Mouse (Mus musculus): ENCODE data around the gene Tbc1d8.

Tbc1d8 gene

DNA sequence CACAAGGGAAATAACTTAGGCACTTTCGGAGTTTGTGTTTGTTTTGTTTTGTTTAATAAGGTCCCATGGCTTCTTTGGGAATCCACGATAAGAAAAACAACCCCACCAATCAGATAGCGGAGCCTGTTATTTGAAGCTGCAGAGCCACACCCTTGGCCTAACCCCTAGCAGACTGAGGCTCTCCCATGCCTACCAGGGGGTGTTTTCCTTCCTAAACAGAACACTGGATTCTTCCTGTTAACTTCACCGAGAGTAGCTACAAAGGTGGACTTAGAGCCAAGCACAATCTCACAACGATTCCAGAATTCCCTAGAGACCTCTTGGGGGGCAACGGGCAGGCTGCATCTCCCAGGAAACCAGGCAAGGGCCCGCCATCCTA lies 116.1 kb downstream of the Tbc1d8 start:
- DNase-seq (ENCODE audit: low spot score in 2 of 2), result no peak

DNA sequence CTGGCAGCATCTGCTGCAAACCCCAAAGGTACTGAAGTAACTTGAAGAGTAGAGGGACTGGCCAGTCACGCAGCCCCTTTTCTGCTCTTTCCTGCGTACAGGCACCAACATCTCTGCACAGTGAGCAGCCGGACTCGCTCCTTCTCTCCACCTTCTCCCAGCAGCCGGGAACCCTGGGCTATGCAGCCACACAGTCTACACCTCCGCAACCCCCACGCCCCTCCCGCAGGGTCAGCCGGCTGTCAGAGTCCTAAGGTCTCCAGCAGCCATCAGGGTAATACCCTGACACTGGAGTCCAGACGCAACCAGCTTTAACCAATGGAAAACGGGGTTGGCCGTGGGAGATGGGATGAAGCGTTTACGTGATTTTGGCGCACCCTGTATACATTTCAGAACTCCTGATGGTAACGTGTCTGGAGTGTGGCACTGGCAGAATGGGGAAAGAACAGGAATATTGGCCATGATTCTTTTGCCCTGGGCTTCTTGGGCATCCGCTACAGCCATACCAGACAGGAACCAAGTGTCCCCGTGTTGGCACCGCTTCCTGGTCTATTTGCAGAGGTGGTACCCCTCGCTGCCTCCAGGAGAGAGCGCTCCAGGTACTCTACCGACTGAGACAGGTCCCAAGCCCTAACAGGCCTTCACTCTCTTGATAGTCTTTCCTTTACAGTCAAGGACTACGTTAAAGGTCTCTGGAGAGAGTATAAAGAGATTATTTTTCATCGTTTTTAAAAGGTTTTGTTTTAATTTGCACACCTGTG lies 116.6 kb downstream of the Tbc1d8 start:
- no peak for DNase-seq (ENCODE audit: low spot score in 2 of 2)

DNA sequence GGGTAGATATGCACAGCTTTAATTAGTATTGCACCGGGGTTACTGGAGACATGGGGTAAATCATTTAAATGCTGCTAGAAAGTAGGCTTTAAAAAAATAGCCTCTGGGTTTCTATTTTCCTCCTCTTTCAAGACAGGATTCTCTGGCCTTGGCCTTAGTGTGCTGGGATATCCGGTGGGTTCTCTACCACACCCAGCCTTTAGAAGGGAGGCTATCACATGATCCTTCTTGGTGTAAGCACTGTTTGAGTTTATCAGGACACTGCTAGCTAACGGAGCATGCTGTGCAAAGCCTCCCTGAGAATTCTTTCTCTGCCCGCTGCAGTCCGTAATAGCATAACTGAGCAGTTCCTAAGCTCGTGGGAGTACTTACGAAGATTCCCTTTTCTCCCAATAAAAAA lies 129.1 kb downstream of the Tbc1d8 start:
- DNase-seq (ENCODE audit: low spot score in 2 of 2), result no peak

DNA sequence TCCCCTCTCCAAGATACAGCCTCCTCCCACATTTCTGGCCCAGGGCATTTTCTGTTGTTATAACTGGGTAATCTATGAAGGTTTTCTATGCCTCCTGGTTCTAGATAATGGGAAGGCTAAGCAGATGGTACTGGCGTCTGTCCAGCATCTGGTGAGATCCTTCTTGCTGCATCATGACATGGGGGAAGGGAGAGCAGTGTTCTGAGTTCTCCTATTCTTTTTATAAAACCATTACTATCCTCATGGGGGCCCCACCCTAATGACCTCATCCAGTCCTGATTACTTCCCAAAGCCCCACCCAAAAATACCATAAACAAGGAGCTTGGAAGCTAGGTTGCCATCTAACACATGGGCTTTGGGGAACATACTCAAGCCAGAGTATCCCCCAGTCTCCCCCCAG lies 129.6 kb downstream of the Tbc1d8 start:
- peak in 1 of 2 experiments; percentile 28 for DNase-seq (ENCODE audit: low spot score in 2 of 2)

DNA sequence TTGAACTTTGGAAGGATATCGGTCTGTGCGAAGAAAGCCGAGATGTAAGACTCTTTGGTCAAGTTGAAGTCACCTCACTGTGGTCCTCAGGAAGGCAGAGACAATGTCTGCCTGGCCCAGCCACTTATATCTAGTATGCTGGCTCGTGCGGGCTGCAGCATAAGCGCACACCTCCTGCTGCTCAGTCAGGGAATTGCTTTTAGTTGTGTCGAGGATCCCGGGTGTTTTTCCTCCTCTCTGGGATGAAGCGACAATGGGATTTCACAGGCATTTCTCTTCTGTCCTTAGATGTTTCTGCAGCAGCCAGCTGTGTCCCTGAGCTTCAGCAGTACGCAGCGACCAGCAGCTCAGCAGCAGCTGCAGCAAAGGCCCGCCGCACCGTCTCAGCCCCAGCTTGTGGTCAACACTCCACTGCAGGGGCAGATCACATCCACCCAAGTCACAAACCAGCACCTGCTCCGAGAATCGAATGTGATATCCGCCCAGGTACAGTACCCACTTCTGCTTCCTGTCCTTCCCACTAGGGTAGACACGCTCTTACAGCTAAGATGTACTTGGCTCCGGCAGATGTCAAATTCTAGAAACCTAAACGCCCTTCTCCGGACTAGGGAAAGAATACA lies 133.5 kb downstream of the Tbc1d8 start:
- no peak for DNase-seq (ENCODE audit: low spot score in 2 of 2)

DNA sequence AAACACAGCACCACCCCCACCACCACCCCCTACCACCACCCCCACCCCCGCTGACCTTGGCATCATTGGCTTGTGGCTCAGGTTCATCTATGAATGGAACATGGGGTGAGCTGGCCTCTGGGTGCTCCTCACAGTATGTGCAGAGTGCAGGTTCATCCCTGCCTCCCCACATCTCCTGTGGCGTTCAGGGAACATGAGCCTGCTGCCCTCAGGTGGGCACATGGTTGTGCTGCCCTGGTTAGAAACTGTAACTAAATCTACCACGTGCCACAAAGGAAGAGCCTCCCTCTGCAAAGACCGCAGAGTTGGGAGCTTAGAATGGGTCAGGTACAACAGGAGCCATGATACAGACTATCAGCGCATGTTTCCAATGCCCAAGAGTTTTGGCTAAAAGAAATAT lies 135.3 kb downstream of the Tbc1d8 start:
- no peak for DNase-seq (ENCODE audit: low spot score in 2 of 2)

DNA sequence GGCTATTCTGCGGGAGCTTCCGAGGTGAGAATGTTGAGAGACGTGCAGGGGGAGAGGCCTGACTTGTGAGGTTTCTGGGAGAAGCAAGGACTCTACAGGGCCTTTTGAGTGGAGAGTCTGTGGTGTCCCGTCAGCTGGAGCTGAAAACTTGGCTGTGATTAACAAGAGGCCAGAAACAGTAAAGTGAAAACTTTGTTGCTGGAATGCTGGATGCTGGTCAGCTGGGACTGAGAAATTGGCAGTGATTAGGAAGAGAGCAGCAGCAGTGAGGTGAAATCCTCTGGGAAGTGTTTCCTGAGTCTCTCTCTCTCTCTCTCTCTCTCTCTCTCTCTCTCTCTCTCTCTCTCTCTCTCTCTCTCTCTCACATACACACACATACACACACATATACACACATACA lies 136.7 kb downstream of the Tbc1d8 start:
- DNase-seq (ENCODE audit: low spot score in 2 of 2), result no peak

DNA sequence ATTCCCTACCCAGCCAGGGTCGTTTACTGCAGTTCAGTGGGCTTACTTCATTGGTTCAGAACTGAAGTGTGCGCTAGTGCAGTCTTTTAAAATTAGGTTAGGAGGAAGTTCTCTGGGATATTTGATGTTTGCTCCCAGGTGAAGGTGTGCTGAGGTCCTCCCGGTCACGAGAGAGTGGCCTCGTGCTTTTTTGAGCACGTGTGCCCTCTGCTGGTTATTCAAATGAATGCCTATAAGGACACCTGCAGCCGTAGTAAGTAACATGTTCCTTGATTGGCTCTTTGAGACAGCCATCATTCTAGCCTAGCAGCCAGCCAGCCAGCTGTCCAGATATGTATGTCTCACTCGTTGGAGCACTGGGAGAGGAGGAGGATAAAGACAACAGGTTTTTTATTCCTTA lies 137.9 kb downstream of the Tbc1d8 start:
- DNase-seq (ENCODE audit: low spot score in 2 of 2), result no peak

DNA sequence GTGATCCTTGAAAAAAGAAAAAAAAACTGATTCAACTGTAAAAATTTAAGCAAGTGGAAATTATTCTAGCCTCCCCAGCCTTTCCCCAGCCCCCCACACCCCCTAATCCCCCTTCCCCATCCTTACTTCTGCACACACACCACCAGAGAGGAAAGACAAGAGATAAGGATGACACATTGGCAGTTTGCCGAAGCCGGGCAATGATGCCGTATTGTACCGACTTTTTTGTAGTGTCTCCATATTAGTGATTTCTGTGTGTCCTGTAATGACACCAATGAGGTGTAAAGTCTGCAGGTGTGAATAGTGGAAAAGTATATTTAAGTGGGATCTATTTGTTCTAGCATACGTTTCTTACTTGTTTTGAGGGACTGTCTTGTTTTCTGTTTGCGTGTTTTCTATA lies 138.4 kb downstream of the Tbc1d8 start:
- no peak for DNase-seq (ENCODE audit: low spot score in 2 of 2)

DNA sequence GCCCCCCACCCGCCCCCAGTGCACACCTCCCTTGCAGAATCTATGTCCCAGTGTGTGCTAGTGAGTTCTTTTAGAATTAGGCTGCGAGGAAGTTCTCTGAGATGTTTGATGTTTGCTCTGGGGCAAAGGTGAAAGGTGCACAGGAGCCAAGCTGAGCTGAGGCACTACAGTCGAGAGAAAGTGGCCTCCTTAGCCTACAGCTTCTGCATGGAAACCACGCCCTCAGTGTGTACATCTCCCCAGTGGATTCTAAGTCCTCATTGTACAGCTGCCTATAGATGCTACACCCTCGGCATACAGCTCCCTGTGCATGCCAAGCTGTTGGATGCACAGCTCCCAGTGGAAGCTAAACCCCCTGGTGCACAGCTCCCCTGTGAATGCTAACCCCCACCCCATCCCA lies 139.1 kb downstream of the Tbc1d8 start:
- DNase-seq (ENCODE audit: low spot score in 2 of 2), result no peak

DNA sequence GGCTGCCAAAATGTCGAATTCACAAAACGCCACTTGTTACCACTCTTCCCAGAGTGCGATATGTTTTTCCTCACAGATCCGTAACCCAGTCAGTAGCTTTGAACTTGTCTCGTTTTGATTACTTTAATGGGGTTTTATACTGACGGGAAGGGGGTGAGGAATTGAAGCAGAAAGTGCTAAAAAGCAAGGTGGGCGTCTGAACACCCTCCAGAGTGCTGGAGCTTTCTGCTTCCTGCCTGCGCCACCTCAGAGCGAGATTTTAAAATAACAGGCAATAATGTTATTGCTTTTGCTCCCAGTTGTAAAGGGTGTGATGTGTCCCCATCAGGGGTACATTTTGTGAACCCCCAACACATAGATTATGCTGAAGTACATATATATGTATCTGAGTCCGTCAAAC lies 139.7 kb downstream of the Tbc1d8 start:
- DNase-seq (ENCODE audit: low spot score in 2 of 2), result no peak

DNA sequence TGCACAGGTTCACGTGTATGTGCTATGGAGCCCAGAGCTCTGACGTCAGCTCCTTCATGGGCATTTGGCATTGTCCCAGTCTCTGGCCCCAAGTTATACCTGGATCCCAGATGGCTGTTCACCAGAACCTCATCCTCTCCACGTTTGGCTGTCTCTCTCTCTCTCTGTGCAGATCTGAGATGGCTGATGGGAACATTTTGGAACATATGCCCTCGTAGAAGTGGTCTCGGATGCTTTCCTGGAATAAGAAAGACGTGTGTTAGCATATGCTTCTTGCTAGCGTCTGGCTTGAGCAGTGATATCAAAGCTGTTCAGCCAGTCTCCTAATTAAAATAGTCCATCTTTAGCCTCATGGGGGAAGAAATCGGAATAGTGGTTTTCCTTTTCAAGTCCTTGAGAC lies 141.8 kb downstream of the Tbc1d8 start:
- DNase-seq (ENCODE audit: low spot score in 2 of 2), result no peak

DNA sequence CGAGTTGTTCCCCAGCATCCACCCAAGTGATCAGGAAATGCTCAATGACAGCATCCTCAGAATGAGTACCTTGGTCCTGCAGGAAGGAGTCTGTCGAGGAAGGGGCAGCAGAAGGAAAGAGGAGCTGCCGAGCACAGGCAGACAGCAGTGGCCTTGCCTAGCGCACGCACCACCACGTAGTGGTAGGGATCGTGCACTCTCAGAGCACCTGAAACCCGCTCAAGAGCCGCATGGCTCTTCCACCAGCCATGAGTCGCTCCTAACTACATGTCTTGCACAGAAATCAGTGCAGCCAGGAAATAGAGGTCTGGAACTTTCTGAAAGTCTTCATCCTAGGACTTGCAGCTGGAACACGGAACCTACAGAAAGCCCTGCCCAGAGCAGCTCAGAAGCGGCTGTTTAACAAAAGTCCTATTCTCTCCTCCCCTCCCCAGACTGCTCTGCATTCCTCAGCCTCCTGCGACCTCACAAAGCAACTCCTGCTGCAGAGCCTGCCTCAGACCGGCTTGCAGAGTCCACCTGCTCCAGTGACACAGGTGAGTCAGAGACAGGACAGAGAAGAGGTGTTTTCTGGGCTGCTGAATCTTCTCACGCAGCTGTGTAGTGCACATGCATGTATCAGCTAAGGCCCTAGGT lies 142.9 kb downstream of the Tbc1d8 start:
- no peak for DNase-seq (ENCODE audit: low spot score in 2 of 2)

DNA sequence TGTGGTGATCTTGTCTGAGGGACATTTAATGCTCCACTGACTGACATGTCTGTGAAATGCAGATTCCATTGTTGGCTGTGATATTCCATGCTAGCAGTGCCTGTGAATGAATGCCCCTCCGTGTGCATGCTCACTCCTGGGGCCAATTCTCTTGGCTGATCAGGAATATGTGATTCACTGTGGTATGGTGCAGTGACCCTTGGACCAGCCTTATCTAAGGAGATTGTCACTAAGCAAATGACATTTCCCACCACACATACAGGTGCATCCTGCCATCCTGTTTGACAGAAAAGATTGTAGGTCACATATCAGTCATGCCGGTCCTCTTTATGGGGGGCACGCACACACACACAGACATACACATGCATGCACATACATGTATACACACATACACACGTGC lies 146.1 kb downstream of the Tbc1d8 start:
- no peak for DNase-seq (ENCODE audit: low spot score in 2 of 2)

DNA sequence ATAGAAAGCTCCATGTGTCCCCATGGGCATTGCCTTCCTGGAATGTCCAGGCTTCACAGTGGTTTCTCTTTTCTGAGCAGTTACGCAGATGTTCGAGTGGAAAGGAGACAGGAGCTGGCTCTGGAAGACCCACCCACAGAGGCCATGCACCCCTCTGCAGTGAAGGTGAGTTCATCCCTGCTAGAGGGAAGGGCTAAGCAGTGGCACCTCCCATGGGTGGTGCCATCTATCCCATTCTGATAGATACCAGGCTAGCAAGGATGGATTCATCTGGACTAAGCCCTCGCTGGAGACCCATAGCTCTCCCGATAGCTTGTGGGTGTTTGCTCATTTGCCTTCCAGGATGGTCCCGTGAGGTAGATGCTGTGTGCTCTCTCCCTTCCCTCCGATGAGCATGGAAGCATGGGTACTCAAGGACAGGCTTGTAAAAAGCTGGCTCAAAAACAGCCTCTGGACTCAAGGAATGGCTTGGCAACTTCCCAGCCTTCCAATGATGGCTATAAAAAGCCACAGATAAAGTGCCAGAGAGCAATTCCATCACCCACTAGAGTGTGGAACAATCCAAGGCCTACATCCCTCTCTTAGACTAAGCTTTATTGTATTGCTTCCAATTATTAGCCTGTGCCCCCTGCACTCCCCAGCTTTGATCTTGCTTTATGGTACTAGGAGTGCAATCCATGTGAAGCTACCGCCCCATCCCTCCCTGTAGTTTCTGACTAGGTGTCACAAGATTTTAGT lies 147.5 kb downstream of the Tbc1d8 start:
- no peak for DNase-seq (ENCODE audit: low spot score in 2 of 2)

DNA sequence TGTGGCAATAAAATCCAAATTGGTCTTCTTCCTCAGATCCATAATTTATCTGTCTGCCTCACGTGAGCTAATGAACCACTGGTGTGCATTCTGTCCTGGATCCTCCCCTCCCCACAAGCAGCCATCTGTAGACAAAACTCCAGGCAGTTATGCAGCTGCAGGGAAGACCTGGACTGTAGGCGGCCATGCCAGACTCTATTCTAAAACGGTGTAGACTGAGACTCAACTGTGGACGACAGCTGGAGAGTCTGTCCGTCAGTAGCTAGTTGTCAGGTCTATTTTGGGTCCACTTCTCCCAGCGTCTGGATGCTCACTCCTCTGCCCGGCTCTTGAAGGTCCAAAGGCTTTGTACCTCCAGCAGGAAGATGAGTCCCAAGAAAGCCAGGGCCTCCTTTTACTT lies 151.0 kb downstream of the Tbc1d8 start:
- DNase-seq (ENCODE audit: low spot score in 2 of 2), result no peak

DNA sequence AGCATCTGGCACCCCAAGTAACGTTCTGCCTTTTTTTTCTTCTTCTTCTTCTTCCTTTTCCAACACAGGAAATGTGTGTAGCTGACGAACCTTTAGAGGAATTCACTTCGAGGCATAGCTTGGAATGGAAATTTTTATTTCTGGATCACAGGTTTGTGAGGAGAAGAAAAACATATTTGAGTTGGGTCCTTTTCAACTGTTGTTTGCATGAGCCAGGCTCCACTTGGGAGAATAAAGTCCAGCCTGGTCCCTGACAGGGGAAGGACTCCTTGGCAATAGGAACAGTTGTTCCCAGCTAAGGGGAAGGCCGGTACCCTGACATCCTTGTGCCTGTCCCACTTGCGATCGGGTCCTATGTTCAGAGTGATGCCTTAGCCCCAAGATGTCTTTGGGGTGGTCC lies 153.3 kb downstream of the Tbc1d8 start:
- no peak for DNase-seq (ENCODE audit: low spot score in 2 of 2)

DNA sequence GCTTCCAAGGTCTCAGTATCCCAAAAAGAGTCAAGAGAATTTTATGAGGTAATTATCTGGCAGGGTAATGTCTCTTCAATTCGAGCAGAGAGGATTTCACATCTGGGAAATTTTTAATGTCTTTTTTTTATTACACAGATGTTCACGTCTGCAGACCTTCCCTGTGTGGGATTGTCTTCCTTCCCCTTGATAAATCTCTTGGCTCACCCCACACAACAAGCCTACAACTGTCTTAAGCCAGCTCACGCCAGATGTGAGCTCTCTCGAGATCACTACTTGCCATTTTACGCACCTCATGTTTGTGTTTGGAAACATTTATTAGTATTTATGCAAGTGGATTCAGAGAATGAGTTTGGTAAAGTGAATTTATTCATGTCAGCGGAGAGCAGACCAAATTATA lies 156.6 kb downstream of the Tbc1d8 start:
- DNase-seq (ENCODE audit: low spot score in 2 of 2), result no peak

Data from urinary bladder, adult 18-20 months (tissue).